Mouse (Mus musculus) left cerebral cortex, adult 9 months (tissue): ENCODE measurements around the gene Nptx2.

Source experiments
- DNase-seq, 2 experiments: peaks; one replicate each; pipeline ENCODE4 v3.0.0; 2022; ENCODE audit warnings: low spot score in 2 of 2

The Nptx2 gene

GRCm38 (mm10) chr5:144565739-144566138 lies 20.0 kb downstream of the Nptx2 start:
- DNase-seq: no peak

- DNase-seq: peak in 1 of 2 experiments; percentile 36
Observed at GRCm38 (mm10) chr5:144585100-144585499, 39.4 kb downstream of the Nptx2 start.

GRCm38 (mm10) chr5:144591248-144591880 lies 45.7 kb downstream of the Nptx2 start:
- DNase-seq: no peak

- peak; percentile 47 to 76 for DNase-seq
Observed at GRCm38 (mm10) chr5:144594796-144595195, 49.1 kb downstream of the Nptx2 start.
